10 mouse cellular contexts compared by ENCODE assay signal in genomic region chr10:19277103-19277827, GRCm38 (mm10).
A peak's percentile ranks its signal among the peaks of the same experiment; 100 is the strongest.
DNase-seq lines count a peak whose midpoint lies in the region; ATAC-seq lines count a peak whose summit lies in the region.
"Had no signal": no experiment of that assay in that cellular context is flagged by ENCODE, and none has a peak within 500 bp of the region (broad histone marks: within the 10 kb centered on the region; RNA-seq: fewer than 3 reads in every experiment).

No protein-coding gene starts in this region.

- no peak overlapping the region for H3K9ac ChIP-seq in forebrain, embryonic 16.5 days (replicated peaks; ENCODE audit: low read depth, low read length)

- H3K4me2 ChIP-seq in forebrain, embryonic 16.5 days (ENCODE audit: low read length): peak overlapping the region; percentile 7; the same call in 1 of the 2 replicates

- DNase-seq in right cerebral cortex, postnatal 10 days (ENCODE audit: low spot score in 2 of 2): peak; percentile 48 to 58
- no peak for DNase-seq in right cerebral cortex, postnatal 36 days (ENCODE audit: low spot score in 2 of 2)
- peak; percentile 71 to 90 for DNase-seq in layer of hippocampus, postnatal 14 days (ENCODE audit: low spot score in 2 of 2)
- DNase-seq in right cerebral cortex, postnatal 4 days: peak; percentile 13
- no peak for DNase-seq in adrenal gland, postnatal 36 days
- DNase-seq in thymus, postnatal 0 days (ENCODE audit: low spot score): no peak
- no peak for DNase-seq in gastrocnemius, adult 8-10 months (ENCODE audit: low spot score in 2 of 2)
- DNase-seq: thymus, postnatal 36 days had no signal

- peaks cover 9% of the 10 kb centered on the region for H3K4me1 ChIP-seq in forebrain, embryonic 16.5 days (replicated peaks; ENCODE audit: control insufficient read depth, insufficient read depth, low read length)

- peak; percentile 98 for ATAC-seq in forebrain, embryonic 16.5 days

- no peaks in the 10 kb centered on the region for H3K27me3 ChIP-seq in forebrain, embryonic 16.5 days (replicated peaks; ENCODE audit: control insufficient read depth, insufficient read depth, low read length)
- H3K27me3 ChIP-seq: CH12.LX had no signal

- WGBS in forebrain, embryonic 16.5 days: 8% methylated on average over 9 of the region's 9 CpGs

- H3K36me3 ChIP-seq in forebrain, embryonic 16.5 days (ENCODE audit: control insufficient read depth, insufficient read depth): no peaks in the 10 kb centered on the region

- H3K27ac ChIP-seq in forebrain, embryonic 16.5 days (ENCODE audit: low read length): no peak overlapping the region

- no peak overlapping the region for H3K4me3 ChIP-seq in forebrain, embryonic 16.5 days (replicated peaks; ENCODE audit: low read length)

- H3K9me3 ChIP-seq in forebrain, embryonic 16.5 days (ENCODE audit: control insufficient read depth, low read length): no peaks in the 10 kb centered on the region

Comparison
In these comparisons a context has a peak if more than half of its experiments do, and no peak if none do; other contexts are left out.
1. DNase-seq: peak in right cerebral cortex, postnatal 10 days (2 of 2), layer of hippocampus, postnatal 14 days (2 of 2) and right cerebral cortex, postnatal 4 days (single experiment); none in right cerebral cortex, postnatal 36 days (0 of 2), adrenal gland, postnatal 36 days (0 of 2), thymus, postnatal 0 days (single experiment) and gastrocnemius, adult 8-10 months (0 of 2).